Mouse (Mus musculus): ENCODE measurements at regions not wholly inside any gene's neighbourhood (a gene's known extent, or its start where the extent isn't known, plus 50 kb on each side); places are given as distances from the start of the nearest gene placed in this dataset.

GRCm38 (mm10) chr2:34111286-34111685 is 223.5 kb upstream of the Mvb12b start:
- in situ Hi-C loops (cut with MboI; ENCODE audit: low sequenced_read_pairs) = no loop called here

GRCm38 (mm10) chr2:34110582-34110981 is 222.8 kb upstream of the Mvb12b start:
- in situ Hi-C loops (cut with MboI; ENCODE audit: low sequenced_read_pairs) = no loop called here

- in situ Hi-C loops (cut with MboI; ENCODE audit: low sequenced_read_pairs) = no loop called here
Observed at GRCm38 (mm10) chr2:34107566-34108303, 220.0 kb upstream of the Mvb12b start.

GRCm38 (mm10) chr2:34106837-34107565 is 219.3 kb upstream of the Mvb12b start:
- in situ Hi-C loops (cut with MboI; ENCODE audit: low sequenced_read_pairs) = no loop called here

- in situ Hi-C loops (cut with MboI; ENCODE audit: low sequenced_read_pairs) = no loop called here
Observed at GRCm38 (mm10) chr2:34106245-34106644, 218.5 kb upstream of the Mvb12b start.

GRCm38 (mm10) chr2:34105271-34106051 is 217.7 kb upstream of the Mvb12b start:
- in situ Hi-C loops (cut with MboI; ENCODE audit: low sequenced_read_pairs) = no loop called here

GRCm38 (mm10) chr2:34098004-34098547 is 210.3 kb upstream of the Mvb12b start:
- in situ Hi-C loops (cut with MboI; ENCODE audit: low sequenced_read_pairs) = no loop called here

GRCm38 (mm10) chr2:34096561-34096960 is 208.8 kb upstream of the Mvb12b start:
- in situ Hi-C loops (cut with MboI; ENCODE audit: low sequenced_read_pairs) = no loop called here

- in situ Hi-C loops (cut with MboI; ENCODE audit: low sequenced_read_pairs) = no loop called here
Observed at GRCm38 (mm10) chr2:34088832-34089231, 201.1 kb upstream of the Mvb12b start.

- in situ Hi-C loops (cut with MboI; ENCODE audit: low sequenced_read_pairs) = no loop called here
Observed at GRCm38 (mm10) chr2:34086130-34086529, 198.4 kb upstream of the Mvb12b start.

- in situ Hi-C loops (cut with MboI; ENCODE audit: low sequenced_read_pairs) = no loop called here
Observed at GRCm38 (mm10) chr2:34084513-34084912, 196.8 kb upstream of the Mvb12b start.

- in situ Hi-C loops (cut with MboI; ENCODE audit: low sequenced_read_pairs) = no loop called here
Observed at GRCm38 (mm10) chr2:34082486-34082885, 194.7 kb upstream of the Mvb12b start.

GRCm38 (mm10) chr2:34080176-34080575 is 192.4 kb upstream of the Mvb12b start:
- in situ Hi-C loops (cut with MboI; ENCODE audit: low sequenced_read_pairs) = no loop called here

GRCm38 (mm10) chr2:34079282-34079681 is 191.5 kb upstream of the Mvb12b start:
- in situ Hi-C loops (cut with MboI; ENCODE audit: low sequenced_read_pairs) = no loop called here

GRCm38 (mm10) chr2:34078875-34079262 is 191.1 kb upstream of the Mvb12b start:
- in situ Hi-C loops (cut with MboI; ENCODE audit: low sequenced_read_pairs) = no loop called here

- in situ Hi-C loops (cut with MboI; ENCODE audit: low sequenced_read_pairs) = no loop called here
Observed at GRCm38 (mm10) chr2:34078248-34078874, 190.6 kb upstream of the Mvb12b start.

- in situ Hi-C loops (cut with MboI; ENCODE audit: low sequenced_read_pairs) = no loop called here
Observed at GRCm38 (mm10) chr2:34076346-34076745, 188.6 kb upstream of the Mvb12b start.

GRCm38 (mm10) chr2:34074066-34074465 is 186.3 kb upstream of the Mvb12b start:
- in situ Hi-C loops (cut with MboI; ENCODE audit: low sequenced_read_pairs) = no loop called here

- in situ Hi-C loops (cut with MboI; ENCODE audit: low sequenced_read_pairs) = no loop called here
Observed at GRCm38 (mm10) chr2:34065592-34065991, 177.8 kb upstream of the Mvb12b start.

GRCm38 (mm10) chr2:34065090-34065489 is 177.3 kb upstream of the Mvb12b start:
- in situ Hi-C loops (cut with MboI; ENCODE audit: low sequenced_read_pairs) = no loop called here

GRCm38 (mm10) chr2:34056552-34056951 is 168.8 kb upstream of the Mvb12b start:
- in situ Hi-C loops (cut with MboI; ENCODE audit: low sequenced_read_pairs) = no loop called here
